Mouse (Mus musculus) forebrain, embryonic 12.5 days (tissue): ENCODE measurements at regions not wholly inside any gene's neighbourhood (a gene's known extent, or its start where the extent isn't known, plus 50 kb on each side); places are given as distances from the start of the nearest gene placed in this dataset. TPM values are rescaled to one million over a fixed set of nuclear protein-coding genes. Genes with fewer than 3 reads are reported as not detected.

Source experiments
- ATAC-seq: fragments of 200-750 bp; cut with Nextera tagmentation; 2 replicates; pipeline ENCODE4 v1.8.0; 2017; ENCODE audit warnings: moderate TSS enrichment; ENCODE audit not compliant: low FRiP score
- H3K27ac ChIP-seq: fragments of 300-500 bp; sonication (generic); 2 replicates; pipeline ENCODE4 v1.5.1; 2016; ENCODE audit warnings: mild to moderate bottlenecking
- H3K27me3 ChIP-seq: fragments of 300-500 bp; sonication (generic); 2 replicates; pipeline ENCODE4 v1.6.1; 2016; ENCODE audit warnings: mild to moderate bottlenecking
- H3K36me3 ChIP-seq: fragments of 300-500 bp; sonication (generic); replicated peaks from 2 replicates; pipeline ENCODE4 v1.6.1; 2016; ENCODE audit warnings: mild to moderate bottlenecking
- H3K4me1 ChIP-seq: fragments of 300-500 bp; sonication (generic); 2 replicates; pipeline ENCODE4 v1.6.1; 2016
- H3K4me2 ChIP-seq: fragments of 300-500 bp; sonication (generic); 2 replicates; pipeline ENCODE4 v1.6.1; 2016; ENCODE audit warnings: mild to moderate bottlenecking, moderate library complexity
- H3K4me3 ChIP-seq: fragments of 300-500 bp; sonication (generic); replicated peaks from 2 replicates; pipeline ENCODE4 v1.5.1; 2016; ENCODE audit warnings: mild to moderate bottlenecking
- H3K9ac ChIP-seq: fragments of 300-500 bp; sonication (generic); 2 replicates; pipeline ENCODE4 v1.6.1; 2016; ENCODE audit warnings: mild to moderate bottlenecking
- H3K9me3 ChIP-seq: fragments of 300-500 bp; sonication (generic); 2 replicates; pipeline ENCODE4 v1.6.1; 2016
- WGBS: fragments of 180-500 bp; shearing (Covaris S2); methylation state at CpG from one replicate; pipeline ENCODE4 v1.1.7; 2016; 5-methylcytosine and 5-hydroxymethylcytosine counted together
- microRNA-seq: library from miRNA; unstranded; fragments of <30 nt; microRNA quantifications from one replicate; pipeline ENCODE4, GENCODE M21; 2017

GRCm38 (mm10) chr11:64898758-64899586, 79.9 kb upstream of the Elac2 start:
- H3K9ac ChIP-seq: no peak overlapping the region
- peaks cover 22% of the 10 kb centered on the region for H3K27me3 ChIP-seq
- H3K36me3 ChIP-seq: no peaks in the 10 kb centered on the region
- no peak for ATAC-seq
- no peaks in the 10 kb centered on the region for H3K9me3 ChIP-seq
- no peak overlapping the region for H3K4me3 ChIP-seq
- WGBS: 44% methylated on average over 17 of the region's 17 CpGs
- H3K27ac ChIP-seq: no peak overlapping the region
- H3K4me1 ChIP-seq: peaks cover 7% of the 10 kb centered on the region; the same call in 1 of the 2 replicates
- no peak overlapping the region for H3K4me2 ChIP-seq

GRCm38 (mm10) chr11:64899587-64900278, 79.1 kb upstream of the Elac2 start:
- no peaks in the 10 kb centered on the region for H3K36me3 ChIP-seq
- no peak for ATAC-seq
- H3K4me3 ChIP-seq: no peak overlapping the region
- H3K27me3 ChIP-seq: peaks cover 22% of the 10 kb centered on the region
- H3K9ac ChIP-seq: no peak overlapping the region
- H3K4me2 ChIP-seq: no peak overlapping the region
- H3K4me1 ChIP-seq: peaks cover 7% of the 10 kb centered on the region; the same call in 1 of the 2 replicates
- no peak overlapping the region for H3K27ac ChIP-seq
- 29% methylated on average over 15 of the region's 15 CpGs for WGBS
- no peaks in the 10 kb centered on the region for H3K9me3 ChIP-seq

GRCm38 (mm10) chr11:64916783-64917182, 62.1 kb upstream of the Elac2 start:
- 74% methylated on average over 8 of the region's 8 CpGs for WGBS
- H3K9ac ChIP-seq: no peak overlapping the region
- H3K27ac ChIP-seq: no peak overlapping the region
- no peak overlapping the region for H3K4me3 ChIP-seq
- no peak overlapping the region for H3K4me2 ChIP-seq
- no peaks in the 10 kb centered on the region for H3K27me3 ChIP-seq
- H3K4me1 ChIP-seq: no peaks in the 10 kb centered on the region
- ATAC-seq: no peak
- no peaks in the 10 kb centered on the region for H3K36me3 ChIP-seq
- H3K9me3 ChIP-seq: no peaks in the 10 kb centered on the region

- 85% methylated on average over 4 of the region's 4 CpGs for WGBS
Measured at GRCm38 (mm10) chr11:64917301-64917700, 61.5 kb upstream of the Elac2 start.

GRCm38 (mm10) chr11:64924989-64925388, 53.8 kb upstream of the Elac2 start:
- WGBS: 77% methylated on average over 2 of the region's 2 CpGs
- 0 out of 2 replicates have a peak, but pooled peaks cover 6% of the 10 kb centered on the region for H3K27me3 ChIP-seq
- H3K9me3 ChIP-seq: no peaks in the 10 kb centered on the region

More at GRCm38 (mm10) chr11:64917301-64917700, 61.5 kb upstream of the Elac2 start:
- ATAC-seq: no peak
- Histone ChIP-seq H3K27me3 (no peaks in the 10 kb centered on the region), H3K9ac (no peak overlapping the region), H3K9me3 (no peaks in the 10 kb centered on the region), H3K27ac (no peak overlapping the region), H3K36me3 (no peaks in the 10 kb centered on the region), H3K4me2 (no peak overlapping the region), H3K4me1 (no peaks in the 10 kb centered on the region), H3K4me3 (no peak overlapping the region)

GRCm38 (mm10) chr11:64925970-64926369, 52.9 kb upstream of the Elac2 start:
- 0 out of 2 replicates have a peak, but pooled peaks cover 6% of the 10 kb centered on the region for H3K27me3 ChIP-seq
- no peaks in the 10 kb centered on the region for H3K9me3 ChIP-seq
- no peak for ATAC-seq
- no peaks in the 10 kb centered on the region for H3K4me1 ChIP-seq
- H3K27ac ChIP-seq: no peak overlapping the region
- no peak overlapping the region for H3K9ac ChIP-seq
- H3K4me2 ChIP-seq: no peak overlapping the region
- H3K4me3 ChIP-seq: no peak overlapping the region
- 63% methylated on average over 1 of the region's 1 CpGs for WGBS
- H3K36me3 ChIP-seq: no peaks in the 10 kb centered on the region

More at GRCm38 (mm10) chr11:64924989-64925388, 53.8 kb upstream of the Elac2 start:
- H3K4me1 ChIP-seq: no peaks in the 10 kb centered on the region
- ATAC-seq: no peak
- no peak overlapping the region for H3K4me2 ChIP-seq
- no peak overlapping the region for H3K27ac ChIP-seq
- no peak overlapping the region for H3K4me3 ChIP-seq
- H3K36me3 ChIP-seq: no peaks in the 10 kb centered on the region
- no peak overlapping the region for H3K9ac ChIP-seq

Small RNA genes in the stretch of these regions (microRNA-seq; reads per million reads assigned to microRNA genes)
- gene Gm24275: not detected
